Mouse (Mus musculus) olfactory bulb, adult 2 months (tissue): Measurements from ENCODE around the gene Zfp583. TPM values are rescaled to one million over a fixed set of nuclear protein-coding genes. Genes with fewer than 3 reads are reported as not detected.
"Not testable (repeated sequence)": the region's sequence is repeated elsewhere in the genome, so short reads cannot be mapped to it uniquely, and the experiment has no call there.

Experiments used
- H3K27ac ChIP-seq: fragments of 200-500 bp; 2 replicates; pipeline ENCODE4 v1.5.1; 2012; ENCODE audit warnings: low read depth, low read length; ENCODE audit not compliant: insufficient read depth
- H3K4me1 ChIP-seq: fragments of 200-500 bp; 2 replicates; pipeline ENCODE4 v1.6.1; 2012; ENCODE audit warnings: low read length; ENCODE audit not compliant: control insufficient read depth, insufficient read depth
- H3K4me3 ChIP-seq: fragments of 200-500 bp; 2 replicates; pipeline ENCODE4 v1.5.1; 2012; ENCODE audit warnings: mild to moderate bottlenecking, low read depth, low read length, moderate library complexity; ENCODE audit not compliant: insufficient read depth
- CTCF ChIP-seq: fragments of 200-500 bp; IDR thresholded peaks from 2 replicates; pipeline ENCODE4 v1.5.1; 2012; ENCODE audit warnings: low read depth, mild to moderate bottlenecking, low read length, moderate library complexity; ENCODE audit not compliant: insufficient read depth
- POLR2A ChIP-seq: fragments of 200-500 bp; IDR thresholded peaks from 2 replicates; pipeline ENCODE4 v1.6.1; 2012; ENCODE audit warnings: mild to moderate bottlenecking, low read depth, low read length, moderate library complexity; ENCODE audit not compliant: insufficient read depth
- WGBS: fragments of 180-500 bp; shearing (Covaris S2); methylation state at CpG from one replicate; pipeline ENCODE4 v1.1.7; 2018; 5-methylcytosine and 5-hydroxymethylcytosine counted together
- polyA plus RNA-seq: library from polyadenylated mRNA; stranded (reverse); fragments of >200 nt; gene quantifications from 2 replicates; pipeline ENCODE4 v1.2.4, GENCODE M21; 2012; ENCODE audit warnings: low replicate concordance; ENCODE audit not compliant: missing spikeins, insufficient read depth, insufficient read length

The Zfp583 gene
- not detected in 2 replicates for polyA plus RNA-seq

DNA sequence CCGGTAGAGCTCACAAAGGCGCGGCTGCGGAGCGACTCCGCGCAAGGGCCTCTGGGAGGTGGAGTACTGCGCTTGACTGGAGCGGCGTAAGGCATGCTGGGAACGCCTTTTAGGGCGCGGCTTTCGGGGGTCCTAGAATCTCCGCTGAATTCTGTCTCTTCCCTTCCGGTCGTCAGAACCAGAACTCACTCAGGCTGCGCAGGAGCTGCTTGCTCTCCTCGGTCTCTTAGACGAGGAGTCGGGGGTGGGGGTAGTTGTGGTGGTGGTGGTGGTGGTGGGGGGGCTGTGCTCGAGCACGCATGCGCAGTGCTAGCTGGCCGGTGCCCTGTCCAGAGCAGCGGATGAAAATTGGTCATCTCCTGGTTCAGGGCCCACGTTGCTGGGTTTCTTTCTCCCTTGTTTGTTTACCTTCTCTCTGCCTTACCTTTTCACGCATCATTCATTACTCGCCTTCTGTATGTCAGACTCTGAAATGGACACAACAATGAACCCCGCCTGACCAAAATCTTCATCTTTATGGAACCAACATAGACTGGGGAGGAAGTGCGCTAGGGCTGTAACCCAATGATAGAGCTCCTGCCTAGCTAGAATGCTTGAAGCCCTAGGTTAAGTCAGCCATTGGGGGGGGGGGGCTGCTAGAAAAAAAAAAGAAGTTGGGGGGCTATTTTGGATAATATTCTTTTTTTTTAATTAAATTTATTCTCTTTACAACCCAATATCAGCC is at the start of gene Zfp583:
Gene Zfp583 (minus strand): TSS at position 53 of the 724 bp plus-strand sequence.
- WGBS, result 5% methylated on average over 31 of the region's 31 CpGs
- Histone ChIP-seq H3K27ac (peak within 1 kb of the TSS; percentile 80), H3K4me1 (no peaks in the 10 kb centered on the region; the same call in 1 of the 2 replicates), H3K4me3 (peak within 1 kb of the TSS; percentile 86)
- TF ChIP-seq CTCF, result no peak
- TF ChIP-seq POLR2A, result peak; percentile 68

DNA sequence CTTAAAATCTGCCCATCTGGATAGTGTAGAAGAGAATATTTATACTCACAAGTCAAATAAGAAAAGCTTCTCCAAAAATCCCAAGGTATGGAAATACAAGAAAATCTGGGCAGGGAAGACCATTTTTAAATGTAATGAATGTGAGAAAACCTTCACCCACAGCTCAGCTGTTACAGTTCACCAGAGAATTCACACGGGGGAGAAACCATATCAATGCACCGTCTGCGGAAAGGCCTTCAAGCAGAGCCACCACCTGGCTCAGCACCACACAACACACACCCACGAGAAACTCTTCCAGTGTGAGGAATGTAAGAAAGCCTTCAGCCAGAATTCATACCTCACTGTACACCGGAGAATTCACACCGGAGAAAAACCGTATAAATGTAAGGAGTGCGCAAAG is 47.4 kb upstream of the Zfp583 start:
- 87% methylated on average over 8 of the region's 8 CpGs for WGBS
- Histone ChIP-seq H3K4me3 (no peak overlapping the region), H3K27ac (no peak overlapping the region), H3K4me1 (no peaks in the 10 kb centered on the region; the same call in 1 of the 2 replicates)
- no peak for TF ChIP-seq POLR2A
- no peak for TF ChIP-seq CTCF

DNA sequence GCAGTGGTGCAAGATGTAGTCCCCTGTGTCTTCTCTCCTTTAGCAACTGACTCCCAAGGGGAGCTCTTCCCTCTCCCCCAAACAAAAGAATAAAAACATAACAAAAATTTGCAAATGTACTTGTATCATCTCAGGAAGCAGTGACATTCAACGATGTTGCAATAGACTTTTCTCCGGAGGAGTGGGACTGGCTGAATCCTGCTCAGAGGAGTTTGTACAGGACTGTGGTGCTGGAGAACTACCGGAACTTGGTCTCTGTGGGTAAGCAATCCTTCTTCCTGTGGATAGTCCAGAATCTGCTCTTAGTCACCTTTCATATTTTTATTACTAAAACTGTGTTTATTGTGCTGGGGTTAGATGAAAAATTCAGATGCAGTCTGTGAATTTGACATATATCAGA is 41.9 kb upstream of the Zfp583 start:
- no peak for TF ChIP-seq CTCF
- no peak for TF ChIP-seq POLR2A
- 93% methylated on average over 3 of the region's 3 CpGs for WGBS
- no peak overlapping the region for H3K4me3 ChIP-seq
- H3K27ac ChIP-seq, result no peak overlapping the region
- H3K4me1 ChIP-seq, result no peaks in the 10 kb centered on the region

DNA sequence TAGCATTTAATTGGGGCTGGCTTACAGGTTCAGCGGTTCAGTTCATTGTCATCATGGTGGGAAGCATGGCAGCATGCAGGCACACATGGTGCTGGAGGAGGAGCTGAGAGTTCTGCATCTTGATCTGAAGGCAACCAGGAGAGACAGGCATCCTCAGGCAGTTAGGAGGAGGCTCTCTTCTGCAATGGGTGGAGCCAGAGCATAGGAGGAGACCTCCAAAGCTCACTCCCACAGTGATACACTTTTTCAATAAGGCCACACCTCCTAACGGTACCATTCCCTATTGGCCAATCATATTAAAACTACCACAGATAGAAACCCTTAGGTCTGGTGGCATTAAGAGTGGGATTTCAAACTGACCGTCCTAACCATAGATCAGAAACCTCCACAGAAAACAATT is 38.4 kb upstream of the Zfp583 start:
- 86% methylated on average over 3 of the region's 3 CpGs for WGBS
- Histone ChIP-seq H3K4me3 (no peak overlapping the region), H3K27ac (no peak overlapping the region), H3K4me1 (no peaks in the 10 kb centered on the region)
- no peak for TF ChIP-seq CTCF
- no peak for TF ChIP-seq POLR2A

DNA sequence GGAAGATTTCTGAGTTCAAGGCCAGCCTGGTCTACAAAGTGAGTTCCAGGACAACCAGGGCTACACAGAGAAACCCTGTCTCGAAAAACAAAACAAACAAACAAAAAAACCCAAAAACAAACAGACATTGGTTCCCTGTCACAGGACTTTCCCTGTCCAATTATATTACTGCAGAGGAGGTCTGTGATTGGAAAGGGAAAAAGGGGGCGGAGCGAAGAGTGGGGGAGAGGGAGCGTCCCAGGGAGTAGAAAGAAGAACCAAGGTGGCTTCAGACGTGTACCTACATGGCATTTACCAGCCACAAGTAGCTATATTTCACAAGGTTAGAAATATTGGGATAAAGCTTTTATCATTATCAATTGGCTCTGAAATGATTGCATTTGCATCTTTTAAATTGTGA is 37.1 kb upstream of the Zfp583 start:
- H3K4me3 ChIP-seq, H3K27ac ChIP-seq, H3K4me1 ChIP-seq: not testable (repeated sequence)
- WGBS, result 88% methylated on average over 5 of the region's 5 CpGs

DNA sequence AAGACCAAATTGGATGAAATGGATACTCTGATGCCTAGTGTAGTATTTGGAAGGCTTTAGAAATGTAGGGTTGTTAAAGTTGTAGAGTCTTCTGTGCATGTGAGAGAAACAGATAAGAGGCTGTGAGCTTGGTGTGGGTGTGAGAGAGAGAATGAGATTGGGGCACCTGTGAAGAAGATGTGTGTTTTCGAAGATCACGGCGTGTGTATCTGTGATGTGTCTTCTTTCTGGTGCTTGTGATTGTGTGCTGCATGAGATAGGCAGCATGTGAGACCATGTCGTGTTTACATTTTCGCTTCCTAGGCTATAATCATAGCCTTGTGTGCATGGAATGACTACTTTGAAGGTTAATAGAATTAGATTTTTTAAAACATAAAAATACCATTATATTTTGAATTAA is 36.1 kb upstream of the Zfp583 start:
- no peaks in the 10 kb centered on the region for H3K4me1 ChIP-seq
- WGBS, result 85% methylated on average over 5 of the region's 5 CpGs
- TF ChIP-seq CTCF (no peak), POLR2A (no peak)
- no peak overlapping the region for H3K27ac ChIP-seq
- no peak overlapping the region for H3K4me3 ChIP-seq

DNA sequence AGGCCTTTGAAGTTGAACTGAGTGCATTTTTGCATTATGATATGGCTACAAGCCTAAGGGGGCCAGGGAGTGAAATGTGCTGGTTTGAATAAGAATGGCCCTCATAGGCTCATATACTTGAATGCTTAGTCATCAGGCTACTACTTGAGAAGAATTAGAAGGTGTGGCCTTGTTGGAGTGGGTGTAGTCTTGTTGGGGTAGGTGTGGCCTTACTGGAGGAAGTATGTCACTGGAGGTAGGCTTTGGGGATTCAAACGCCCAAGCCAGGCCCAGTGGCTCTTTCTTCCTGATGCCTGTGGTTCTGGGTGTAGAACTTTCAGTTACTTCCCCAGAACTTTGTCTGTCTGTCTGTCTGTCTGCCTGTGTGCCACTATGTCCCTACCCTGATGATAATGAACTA is 33.7 kb upstream of the Zfp583 start:
- Histone ChIP-seq H3K27ac (no peak overlapping the region), H3K4me3 (no peak overlapping the region), H3K4me1 (no peaks in the 10 kb centered on the region)
- 78% methylated on average over 1 of the region's 1 CpGs for WGBS
- no peak for TF ChIP-seq POLR2A
- no peak for TF ChIP-seq CTCF

DNA sequence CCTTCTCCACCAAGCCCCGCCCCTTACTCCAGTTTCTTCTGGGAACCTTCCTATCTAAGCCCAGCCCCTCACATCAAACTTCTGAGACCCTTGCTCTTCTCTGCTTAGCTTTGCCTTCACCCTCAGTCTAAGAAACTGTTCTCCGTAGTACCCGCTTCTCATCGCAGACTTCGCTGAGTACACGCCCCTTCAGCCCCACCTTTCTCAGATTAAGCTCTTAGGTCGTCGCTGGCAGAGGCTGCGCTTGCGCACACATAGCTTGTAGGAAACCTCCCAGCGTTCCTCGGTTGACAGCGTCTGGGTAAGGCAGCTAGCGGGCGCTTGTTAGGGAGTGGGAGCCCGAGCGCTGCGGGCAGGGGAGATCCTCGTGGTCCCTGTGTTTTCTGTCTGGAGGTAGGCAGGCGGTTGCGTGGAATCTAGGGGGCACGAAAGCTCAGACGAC is 32.0 kb upstream of the Zfp583 start, which contains the start of gene Zfp78:
Gene Zfp78 (plus strand): TSS at position 234 of the 442 bp plus-strand sequence.
- Histone ChIP-seq H3K4me3 (peak within 1 kb of the TSS; percentile 58), H3K4me1 (no peaks in the 10 kb centered on the region), H3K27ac (peak within 1 kb of the TSS; percentile 85)
- TF ChIP-seq POLR2A (peak; percentile 72), CTCF (no peak)
- WGBS, result under 1% methylated on average over 23 of the region's 23 CpGs

DNA sequence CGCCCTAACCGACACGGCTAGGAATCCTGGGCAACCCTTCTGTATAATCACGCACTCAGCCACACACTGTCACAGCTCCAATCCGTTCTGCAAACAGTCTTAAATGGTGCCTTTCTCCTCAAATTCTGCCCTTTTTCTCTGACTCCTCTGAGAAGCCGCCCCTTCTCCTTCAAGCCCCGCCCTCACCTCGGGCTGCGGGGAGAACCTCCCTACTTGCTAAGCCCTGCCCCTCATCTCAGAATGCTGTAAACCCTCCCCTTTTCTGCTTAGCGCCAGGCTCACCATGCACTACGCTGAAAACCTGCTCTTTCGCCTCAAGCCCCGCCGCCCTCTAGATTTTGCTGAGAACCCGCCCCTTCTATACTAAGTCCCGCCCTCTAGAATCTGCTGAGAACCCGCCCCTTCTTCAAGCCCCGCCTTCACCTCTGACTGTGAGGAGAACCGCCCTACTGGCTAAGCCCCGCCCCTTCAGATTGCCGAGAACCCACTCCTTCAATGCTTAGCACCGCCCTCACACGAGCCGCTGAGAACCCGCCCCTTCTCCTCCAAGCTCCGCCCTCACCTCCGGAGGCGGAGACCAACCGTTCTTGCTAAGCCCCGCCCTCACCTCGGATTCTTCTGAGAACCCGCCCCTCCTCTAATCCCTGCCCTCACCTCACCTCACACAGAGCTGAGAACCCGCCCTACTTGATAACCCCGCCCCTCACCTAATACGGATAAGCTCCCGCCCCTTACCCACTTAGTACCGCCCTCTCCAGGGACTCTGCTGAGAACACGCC is 31.4 kb upstream of the Zfp583 start:
- under 1% methylated on average over 38 of the region's 38 CpGs for WGBS
- no peaks in the 10 kb centered on the region for H3K4me1 ChIP-seq
- TF ChIP-seq CTCF (no peak), POLR2A (peak; percentile 43; the same call in 1 of the 2 replicates)
- H3K27ac ChIP-seq, result peak overlapping the region; percentile 85
- peak overlapping the region; percentile 58 for H3K4me3 ChIP-seq
